Mouse (Mus musculus): ENCODE measurements at regions not wholly inside any gene's neighbourhood (a gene's known extent, or its start where the extent isn't known, plus 50 kb on each side); places are given as distances from the start of the nearest gene placed in this dataset.

DNA sequence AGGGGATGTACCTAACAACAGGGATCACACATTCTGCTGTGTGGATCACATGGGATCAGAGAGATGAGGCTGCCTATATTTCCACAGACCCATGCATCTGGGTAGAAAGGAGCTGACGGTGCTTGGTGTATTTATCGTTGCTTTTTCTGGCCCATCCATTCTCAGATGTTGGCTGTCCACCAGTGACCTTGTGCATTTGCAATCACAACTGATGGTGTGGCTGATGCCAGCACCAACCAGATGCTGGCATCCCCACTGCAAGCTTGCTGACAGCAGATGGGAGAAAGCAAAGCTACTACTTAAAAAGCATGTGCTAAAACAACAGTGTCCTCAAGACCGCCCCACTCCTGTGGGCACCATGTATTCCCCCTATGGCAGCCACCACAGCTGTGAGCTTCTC lies 198.3 kb upstream of the Dapk1 start:
- Histone ChIP-seq H3K9ac (ENCODE audit: low read depth, low read length) (no peak overlapping the region), H3K27me3 (ENCODE audit: control insufficient read depth, insufficient read depth, low read length) (no peaks in the 10 kb centered on the region), H3K4me3 (ENCODE audit: low read depth, low read length) (no peak overlapping the region), H3K36me3 (ENCODE audit: control insufficient read depth, insufficient read depth, low read length) (no peaks in the 10 kb centered on the region), H3K27ac (ENCODE audit: low read depth, low read length) (no peak overlapping the region), H3K9me3 (replicated peaks; ENCODE audit: control insufficient read depth, low read length) (peaks cover 2% of the 10 kb centered on the region), H3K4me1 (ENCODE audit: control insufficient read depth, insufficient read depth, low read length) (no peaks in the 10 kb centered on the region), H3K4me2 (no peak overlapping the region)
- no peak for ATAC-seq (replicated peaks; ENCODE audit: insufficient number of reproducible peaks, low FRiP score, low TSS enrichment)
- 95% methylated on average over 3 of the region's 3 CpGs for WGBS (ENCODE audit: insufficient replicate concordance)

DNA sequence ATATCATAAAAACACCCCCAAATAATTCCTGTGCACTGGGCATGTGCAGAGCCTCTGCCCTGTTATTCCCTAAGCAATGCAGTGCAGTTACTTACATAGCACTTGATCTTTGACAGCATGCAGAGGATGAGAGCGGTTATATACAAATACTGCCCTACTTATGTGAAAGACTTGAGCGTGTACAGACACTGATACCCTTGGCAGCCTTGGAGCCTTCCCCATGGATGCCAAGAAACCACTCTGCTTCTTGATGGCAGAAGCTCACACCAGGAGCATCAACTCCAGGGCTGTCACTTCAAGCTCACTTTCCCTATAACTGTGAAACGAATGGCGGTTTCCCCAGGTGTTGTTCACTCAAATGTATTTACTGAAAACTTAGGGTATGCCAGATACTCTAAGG lies 194.4 kb upstream of the Dapk1 start:
- ATAC-seq (replicated peaks; ENCODE audit: insufficient number of reproducible peaks, low FRiP score, low TSS enrichment): no peak
- Histone ChIP-seq H3K9ac (ENCODE audit: low read depth, low read length) (no peak overlapping the region), H3K27ac (ENCODE audit: low read depth, low read length) (no peak overlapping the region), H3K27me3 (ENCODE audit: control insufficient read depth, insufficient read depth, low read length) (no peaks in the 10 kb centered on the region), H3K4me2 (no peak overlapping the region), H3K9me3 (replicated peaks; ENCODE audit: control insufficient read depth, low read length) (no peaks in the 10 kb centered on the region), H3K4me3 (ENCODE audit: low read depth, low read length) (no peak overlapping the region), H3K4me1 (ENCODE audit: control insufficient read depth, insufficient read depth, low read length) (no peaks in the 10 kb centered on the region), H3K36me3 (ENCODE audit: control insufficient read depth, insufficient read depth, low read length) (no peaks in the 10 kb centered on the region)
- 89% methylated on average over 4 of the region's 4 CpGs for WGBS (ENCODE audit: insufficient replicate concordance)

GRCm38 (mm10) chr13:60409706-60410502 lies 191.8 kb upstream of the Dapk1 start:
- Histone ChIP-seq H3K4me3 (ENCODE audit: low read depth, low read length) (no peak overlapping the region), H3K27me3 (ENCODE audit: control insufficient read depth, insufficient read depth, low read length) (no peaks in the 10 kb centered on the region), H3K9me3 (replicated peaks; ENCODE audit: control insufficient read depth, low read length) (no peaks in the 10 kb centered on the region), H3K4me2 (no peak overlapping the region), H3K36me3 (ENCODE audit: control insufficient read depth, insufficient read depth, low read length) (no peaks in the 10 kb centered on the region), H3K4me1 (ENCODE audit: control insufficient read depth, insufficient read depth, low read length) (no peaks in the 10 kb centered on the region), H3K27ac (ENCODE audit: low read depth, low read length) (no peak overlapping the region), H3K9ac (ENCODE audit: low read depth, low read length) (no peak overlapping the region)
- ATAC-seq (replicated peaks; ENCODE audit: insufficient number of reproducible peaks, low FRiP score, low TSS enrichment): no peak
- WGBS (ENCODE audit: insufficient replicate concordance): 67% methylated on average over 14 of the region's 14 CpGs

- H3K9me3 ChIP-seq (replicated peaks; ENCODE audit: control insufficient read depth, low read length): no peaks in the 10 kb centered on the region
- H3K36me3 ChIP-seq (ENCODE audit: control insufficient read depth, insufficient read depth, low read length): no peaks in the 10 kb centered on the region
- H3K27ac ChIP-seq (ENCODE audit: low read depth, low read length): no peak overlapping the region
- H3K4me1 ChIP-seq (ENCODE audit: control insufficient read depth, insufficient read depth, low read length): peaks cover 2% of the 10 kb centered on the region; the same call in 1 of the 2 replicates
- no peak overlapping the region for H3K4me2 ChIP-seq
- H3K9ac ChIP-seq (ENCODE audit: low read depth, low read length): no peak overlapping the region
- H3K27me3 ChIP-seq (ENCODE audit: control insufficient read depth, insufficient read depth, low read length): no peaks in the 10 kb centered on the region
- WGBS (ENCODE audit: insufficient replicate concordance): 74% methylated on average over 1 of the region's 1 CpGs
- no peak overlapping the region for H3K4me3 ChIP-seq (ENCODE audit: low read depth, low read length)
- no peak for ATAC-seq (replicated peaks; ENCODE audit: insufficient number of reproducible peaks, low FRiP score, low TSS enrichment)
Measured at GRCm38 (mm10) chr13:60416024-60416423, 185.7 kb upstream of the Dapk1 start.

DNA sequence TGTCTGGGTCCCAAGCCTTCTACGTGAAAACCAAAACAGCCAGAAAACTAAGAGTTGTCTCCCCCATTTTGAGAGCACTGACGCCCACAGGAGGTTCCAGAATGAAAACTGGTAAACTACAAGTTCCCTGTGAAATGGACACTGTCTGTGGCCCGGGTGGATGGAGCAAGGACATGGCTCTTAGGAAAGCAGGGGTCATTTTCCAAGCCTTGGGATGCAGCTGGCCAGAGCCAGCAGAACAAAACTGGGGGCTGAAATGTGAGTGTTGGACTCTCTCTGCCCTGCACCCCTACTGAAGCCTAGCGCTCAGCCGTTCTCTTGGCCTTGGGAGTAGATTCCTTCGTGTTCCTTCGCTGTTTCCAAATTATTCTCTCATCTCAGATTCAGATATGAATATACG lies 184.7 kb upstream of the Dapk1 start:
- H3K27ac ChIP-seq (ENCODE audit: low read depth, low read length): no peak overlapping the region
- whole genome bisulfite sequencing (ENCODE audit: insufficient replicate concordance): 78% methylated on average over 8 of the region's 8 CpGs

GRCm38 (mm10) chr13:60417436-60418158 lies 184.2 kb upstream of the Dapk1 start:
- WGBS (ENCODE audit: insufficient replicate concordance): 71% methylated on average over 14 of the region's 14 CpGs
- H3K9ac ChIP-seq (ENCODE audit: low read depth, low read length): no peak overlapping the region
- no peak overlapping the region for H3K27ac ChIP-seq (ENCODE audit: low read depth, low read length)
- no peaks in the 10 kb centered on the region for H3K27me3 ChIP-seq (ENCODE audit: control insufficient read depth, insufficient read depth, low read length)
- peaks cover 3% of the 10 kb centered on the region; the same call in 1 of the 2 replicates for H3K4me1 ChIP-seq (ENCODE audit: control insufficient read depth, insufficient read depth, low read length)
- H3K9me3 ChIP-seq (replicated peaks; ENCODE audit: control insufficient read depth, low read length): no peaks in the 10 kb centered on the region
- H3K4me2 ChIP-seq: no peak overlapping the region
- no peak for ATAC-seq (replicated peaks; ENCODE audit: insufficient number of reproducible peaks, low FRiP score, low TSS enrichment)
- no peaks in the 10 kb centered on the region for H3K36me3 ChIP-seq (ENCODE audit: control insufficient read depth, insufficient read depth, low read length)
- H3K4me3 ChIP-seq (ENCODE audit: low read depth, low read length): no peak overlapping the region

More for the DNA sequence above, 184.7 kb upstream of the Dapk1 start:
- ATAC-seq (replicated peaks; ENCODE audit: insufficient number of reproducible peaks, low FRiP score, low TSS enrichment): no peak
- Histone ChIP-seq H3K27me3 (ENCODE audit: control insufficient read depth, insufficient read depth, low read length) (no peaks in the 10 kb centered on the region), H3K4me2 (no peak overlapping the region), H3K4me3 (ENCODE audit: low read depth, low read length) (no peak overlapping the region), H3K9me3 (replicated peaks; ENCODE audit: control insufficient read depth, low read length) (no peaks in the 10 kb centered on the region), H3K4me1 (ENCODE audit: control insufficient read depth, insufficient read depth, low read length) (peaks cover 3% of the 10 kb centered on the region; the same call in 1 of the 2 replicates), H3K9ac (ENCODE audit: low read depth, low read length) (no peak overlapping the region), H3K36me3 (ENCODE audit: control insufficient read depth, insufficient read depth, low read length) (no peaks in the 10 kb centered on the region)

GRCm38 (mm10) chr13:60420386-60420785 lies 181.4 kb upstream of the Dapk1 start:
- H3K36me3 ChIP-seq (ENCODE audit: control insufficient read depth, insufficient read depth, low read length): no peaks in the 10 kb centered on the region
- no peak for ATAC-seq (replicated peaks; ENCODE audit: insufficient number of reproducible peaks, low FRiP score, low TSS enrichment)
- H3K4me3 ChIP-seq (ENCODE audit: low read depth, low read length): no peak overlapping the region
- peaks cover 3% of the 10 kb centered on the region; the same call in 1 of the 2 replicates for H3K4me1 ChIP-seq (ENCODE audit: control insufficient read depth, insufficient read depth, low read length)
- no peaks in the 10 kb centered on the region for H3K9me3 ChIP-seq (replicated peaks; ENCODE audit: control insufficient read depth, low read length)
- H3K4me2 ChIP-seq: no peak overlapping the region
- 59% methylated on average over 7 of the region's 7 CpGs for WGBS (ENCODE audit: insufficient replicate concordance)
- no peak overlapping the region for H3K27ac ChIP-seq (ENCODE audit: low read depth, low read length)
- no peak overlapping the region for H3K9ac ChIP-seq (ENCODE audit: low read depth, low read length)
- no peaks in the 10 kb centered on the region for H3K27me3 ChIP-seq (ENCODE audit: control insufficient read depth, insufficient read depth, low read length)

DNA sequence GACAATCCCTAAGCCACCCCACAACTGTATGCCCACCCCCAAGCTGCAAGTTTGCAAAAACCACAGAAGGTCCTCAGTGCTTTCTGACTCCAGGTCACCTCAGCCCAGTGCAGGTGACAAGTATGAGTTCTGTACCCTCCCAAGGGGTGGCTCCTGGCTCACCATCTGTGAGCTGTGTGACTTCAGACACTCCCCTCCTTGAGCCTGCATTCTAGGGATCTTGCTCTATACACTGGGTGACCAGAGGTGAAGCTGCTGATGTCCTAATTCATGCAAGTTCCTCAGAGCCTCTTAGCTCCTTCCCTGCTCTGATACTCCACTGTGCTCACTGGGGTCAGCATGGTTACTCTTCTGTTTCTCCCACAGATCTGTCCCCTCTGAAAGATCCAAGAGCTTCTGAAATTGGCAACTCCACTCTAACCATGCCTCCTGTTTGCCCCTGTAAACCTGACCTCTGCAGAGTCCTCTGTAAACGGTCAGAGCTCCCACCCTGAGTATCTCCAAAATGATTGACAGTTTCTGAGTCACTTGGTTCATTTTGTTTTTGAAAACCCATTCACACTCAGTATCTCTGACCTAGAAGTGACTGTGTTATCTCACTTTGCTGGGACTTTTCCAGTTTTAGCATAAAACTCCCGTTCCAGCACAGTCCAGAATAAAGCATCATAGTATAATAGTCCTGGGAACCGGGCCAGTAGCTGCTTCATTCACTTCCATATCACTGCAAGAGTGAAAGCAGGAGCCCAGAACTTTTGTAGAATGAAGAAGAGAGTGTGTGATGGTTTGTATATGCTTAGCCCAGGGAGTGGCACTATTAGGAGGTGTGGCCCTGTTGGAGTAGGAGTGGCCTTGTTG lies 180.7 kb upstream of the Dapk1 start:
- ATAC-seq (replicated peaks; ENCODE audit: insufficient number of reproducible peaks, low FRiP score, low TSS enrichment): peak; percentile 52; the same call in 1 of the 2 replicates
- Histone ChIP-seq H3K4me1 (ENCODE audit: control insufficient read depth, insufficient read depth, low read length) (peaks cover 3% of the 10 kb centered on the region; the same call in 1 of the 2 replicates), H3K27ac (ENCODE audit: low read depth, low read length) (0 out of 2 replicates have a peak overlapping the region, but pooled peaks have one; percentile 31), H3K4me3 (ENCODE audit: low read depth, low read length) (no peak overlapping the region), H3K9ac (ENCODE audit: low read depth, low read length) (no peak overlapping the region), H3K9me3 (replicated peaks; ENCODE audit: control insufficient read depth, low read length) (no peaks in the 10 kb centered on the region), H3K27me3 (ENCODE audit: control insufficient read depth, insufficient read depth, low read length) (no peaks in the 10 kb centered on the region), H3K36me3 (ENCODE audit: control insufficient read depth, insufficient read depth, low read length) (no peaks in the 10 kb centered on the region), H3K4me2 (no peak overlapping the region)
- WGBS (ENCODE audit: insufficient replicate concordance): 37% methylated on average over 3 of the region's 3 CpGs

All from heart, embryonic 11.5 days (tissue).